Mouse (Mus musculus) heart, postnatal 36 days (tissue): ENCODE data around the gene Dync1li1. TPM values are rescaled to one million over a fixed set of nuclear protein-coding genes. Genes with fewer than 3 reads are reported as not detected.

ENCODE experiments used
- DNase-seq, 2 experiments: peaks; one replicate each; pipeline ENCODE4 v3.0.0; 2021 to 2022
- intact Hi-C: fragments of 180-260 bp; cut with DNase I; formaldehyde crosslinking; loops from one replicate; pipeline ENCODE4 v1.15.1; 2025
- total RNA-seq, 2 experiments: library from RNA; stranded (reverse); gene quantifications; 2 replicates each; pipeline ENCODE4 v1.2.3; 2021

Gene Dync1li1
- total RNA-seq, 2 experiments from 2014 or later = 69.9 to 88.1 TPM

GRCm38 (mm10) chr9:114759886-114760285, 71.3 kb downstream of the Dync1li1 start:
- intact Hi-C loops = no loop called here
- no peak for DNase-seq

GRCm38 (mm10) chr9:114760353-114760752, 71.8 kb downstream of the Dync1li1 start:
- no peak for DNase-seq
- intact Hi-C loops = no loop called here

- intact Hi-C loops = no loop called here
- no peak for DNase-seq
Observed at GRCm38 (mm10) chr9:114761848-114762247, 73.3 kb downstream of the Dync1li1 start.

GRCm38 (mm10) chr9:114763341-114763740, 74.8 kb downstream of the Dync1li1 start:
- intact Hi-C loops = no loop called here
- peak in 1 of 2 experiments; percentile 44 for DNase-seq

- intact Hi-C loops = no loop called here
- DNase-seq = no peak
Observed at GRCm38 (mm10) chr9:114767030-114767429, 78.4 kb downstream of the Dync1li1 start.

GRCm38 (mm10) chr9:114767507-114767906, 78.9 kb downstream of the Dync1li1 start:
- intact Hi-C loops = no loop called here
- no peak for DNase-seq

GRCm38 (mm10) chr9:114768066-114768465, 79.5 kb downstream of the Dync1li1 start:
- intact Hi-C loops = no loop called here
- no peak for DNase-seq

GRCm38 (mm10) chr9:114770224-114770623, 81.6 kb downstream of the Dync1li1 start:
- intact Hi-C loops = no loop called here
- no peak for DNase-seq

- DNase-seq = no peak
- intact Hi-C loops = no loop called here
Observed at GRCm38 (mm10) chr9:114771565-114771964, 83.0 kb downstream of the Dync1li1 start.

Other genes with a start within 250 kb of the Dync1li1 start
- not detected for gene Ccr4, start 183.9 kb upstream of the Dync1li1 start, total RNA-seq
- not detected for gene C130032M10Rik, start 173.1 kb upstream of the Dync1li1 start, total RNA-seq
- gene Trim71, start 124.4 kb upstream of the Dync1li1 start, total RNA-seq = not detected
- gene Cnot10, start 48.6 kb upstream of the Dync1li1 start, total RNA-seq = 10 to 100 TPM; 21.2 to 23.0 TPM
- 10 to 100 TPM; 22.3 to 22.4 TPM for gene Cmtm6, start 42.3 kb downstream of the Dync1li1 start, total RNA-seq
- gene Cmtm7, start 93.1 kb downstream of the Dync1li1 start, total RNA-seq = 10 to 100 TPM; 12.0 to 15.0 TPM
- gene Cmtm8, start 155.4 kb downstream of the Dync1li1 start, total RNA-seq = 10 to 100 TPM; 10.7 to 11.0 TPM
- gene Gpd1l, start 245.2 kb downstream of the Dync1li1 start, total RNA-seq = 10 to 100 TPM; 42.2 to 44.4 TPM